Mouse (Mus musculus): ENCODE data around the gene Galnt2.

DNA sequence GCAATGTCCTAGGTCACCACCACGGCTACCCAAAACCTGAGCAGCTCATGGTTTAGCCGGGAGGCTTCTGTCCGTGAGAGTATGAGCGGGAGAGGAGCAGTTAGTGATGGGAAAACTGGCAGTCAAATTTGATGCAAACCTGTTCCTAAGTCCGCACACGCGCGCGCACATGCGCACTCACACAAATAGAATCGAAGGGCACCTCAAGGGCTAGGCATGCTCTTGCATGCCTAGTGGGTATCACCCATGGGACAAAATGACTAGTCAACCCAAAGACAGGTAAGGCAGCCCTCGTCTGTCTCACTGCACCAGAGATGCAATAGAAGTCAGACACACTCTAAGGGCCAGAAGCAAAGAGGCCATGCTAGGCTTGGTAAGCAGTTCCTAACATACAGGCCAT lies 145.2 kb downstream of the Galnt2 start:
- TF ChIP-seq CTCF (IDR thresholded peaks at IDR 0.05; ENCODE audit: control insufficient read depth, insufficient read depth, insufficient read length) (no peak), USF1 (IDR thresholded peaks at IDR 0.05; ENCODE audit: low read depth) (no peak), MYOD1 (IDR thresholded peaks at IDR 0.05; ENCODE audit: control insufficient read depth, insufficient read length, low read depth) (no peak)

Measured in C2C12 (cell line).